Mouse (Mus musculus) left cerebral cortex, postnatal 10 days (tissue): ENCODE results near the gene Enthd1. TPM values are rescaled to one million over a fixed set of nuclear protein-coding genes. Genes with fewer than 3 reads are reported as not detected.
A peak's percentile ranks its signal among the peaks of the same experiment; 100 is the strongest.
"Not testable (repeated sequence)": the region's sequence is repeated elsewhere in the genome, so short reads cannot be mapped to it uniquely, and the experiment has no call there.

Experiments
- DNase-seq, 2 experiments: peaks; one replicate each; pipeline ENCODE4 v3.0.0; 2021 to 2022; ENCODE audit warnings: low spot score in 2 of 2, mixed read lengths in 1 of 2; ENCODE audit errors: extremely low spot score in 1 of 2
- intact Hi-C: fragments of 180-260 bp; cut with DNase I; formaldehyde crosslinking; loops from one replicate; pipeline ENCODE4 v1.15.1; 2025
- total RNA-seq, 2 experiments: library from RNA; stranded (reverse); gene quantifications; 2 replicates each; pipeline ENCODE4 v1.2.3; 2021

The Enthd1 gene
- total RNA-seq: under 1 TPM; 0.21 to 0.26 TPM

DNA sequence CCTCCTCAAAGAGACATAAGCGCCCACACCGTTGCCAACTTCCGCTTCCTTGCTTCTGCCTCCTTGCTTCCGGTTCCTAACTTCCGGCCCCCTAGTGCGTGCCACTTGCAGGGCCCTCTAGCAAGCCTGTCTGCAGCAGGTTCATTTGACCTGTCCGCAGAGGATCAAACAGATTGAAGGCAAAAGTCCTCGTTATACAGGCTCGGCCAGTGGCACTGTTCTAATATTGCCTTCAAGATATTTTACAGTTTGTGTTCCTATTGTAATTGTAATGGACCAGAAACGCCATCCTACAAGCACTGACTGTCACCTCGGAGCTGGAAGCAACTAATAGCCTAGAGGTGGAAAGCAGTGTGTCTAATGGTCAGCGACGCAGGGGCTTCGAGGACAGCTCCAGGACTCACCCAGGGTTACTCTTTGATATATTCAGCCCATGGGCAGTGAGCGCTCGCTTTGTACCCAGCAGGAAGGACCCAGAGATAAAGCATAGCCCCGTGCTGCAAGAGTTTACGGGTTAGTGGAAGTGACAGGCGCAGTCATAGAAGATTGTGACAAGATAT is at the start of gene Enthd1:
Enthd1 (minus strand) TSS at position 51 of the 560 bp plus-strand sequence.
- no peak for DNase-seq
- intact Hi-C loops: no loop called here

DNA sequence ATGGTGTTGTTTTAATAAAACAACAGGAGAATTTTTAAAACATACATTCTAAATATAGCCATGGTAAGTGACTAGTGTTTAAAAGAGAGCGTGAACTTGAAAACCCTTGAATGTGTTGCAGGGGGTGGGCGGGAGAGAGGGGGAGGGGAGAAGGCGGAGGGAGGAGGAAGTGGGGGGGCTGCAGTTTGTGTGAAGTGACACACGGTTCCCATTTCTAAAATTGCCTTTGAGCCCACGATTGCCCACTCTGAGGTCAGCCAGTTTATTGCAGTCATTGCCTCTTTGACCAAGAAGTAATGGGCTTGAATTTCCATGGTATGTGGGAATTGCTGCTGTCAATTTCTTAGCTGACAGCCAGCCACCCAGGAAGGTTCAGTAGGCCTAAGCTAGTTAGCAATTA is 48.9 kb upstream of the Enthd1 start:
- intact Hi-C loops: no loop called here
- DNase-seq: no peak

DNA sequence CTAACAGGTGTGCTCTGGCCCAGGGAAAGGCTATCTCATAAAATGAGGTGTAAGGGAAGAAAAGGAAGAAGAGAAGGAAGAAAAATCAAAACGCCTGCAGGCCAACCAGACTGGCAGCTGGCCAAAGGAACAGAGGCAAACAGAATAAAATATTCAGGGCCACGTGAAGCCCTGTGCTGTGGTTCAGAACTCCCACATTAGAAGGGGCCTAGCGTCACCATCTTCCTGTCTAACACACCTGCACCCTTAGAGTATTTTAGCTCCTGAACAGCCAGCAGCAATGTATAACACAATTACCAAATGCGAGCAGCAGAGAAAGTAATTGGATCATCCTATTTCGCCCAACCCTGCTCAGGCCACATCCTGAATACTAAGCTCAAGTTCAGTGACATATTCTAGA is 46.5 kb upstream of the Enthd1 start:
- no peak for DNase-seq
- intact Hi-C loops: no loop called here

DNA sequence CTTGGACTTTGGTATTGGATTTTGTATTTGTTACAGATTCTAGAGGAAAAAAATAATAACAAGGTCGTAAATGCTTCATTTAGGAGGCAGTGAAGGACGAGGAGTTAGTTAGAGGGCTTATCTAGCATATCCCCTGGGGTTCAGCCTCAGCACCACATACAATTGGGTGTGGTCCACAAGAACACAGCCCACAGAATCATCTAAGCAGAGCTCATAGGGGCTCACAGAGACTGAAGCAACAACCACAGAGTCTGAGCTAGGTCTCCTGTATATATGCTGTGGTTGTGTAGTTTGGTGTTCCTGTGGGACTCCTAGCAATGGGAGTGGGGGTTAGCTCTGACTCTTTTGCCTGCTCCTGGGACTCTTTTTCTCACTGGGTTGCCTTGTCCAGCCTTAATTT is 45.4 kb upstream of the Enthd1 start:
- DNase-seq: no peak
- intact Hi-C loops: no loop called here

DNA sequence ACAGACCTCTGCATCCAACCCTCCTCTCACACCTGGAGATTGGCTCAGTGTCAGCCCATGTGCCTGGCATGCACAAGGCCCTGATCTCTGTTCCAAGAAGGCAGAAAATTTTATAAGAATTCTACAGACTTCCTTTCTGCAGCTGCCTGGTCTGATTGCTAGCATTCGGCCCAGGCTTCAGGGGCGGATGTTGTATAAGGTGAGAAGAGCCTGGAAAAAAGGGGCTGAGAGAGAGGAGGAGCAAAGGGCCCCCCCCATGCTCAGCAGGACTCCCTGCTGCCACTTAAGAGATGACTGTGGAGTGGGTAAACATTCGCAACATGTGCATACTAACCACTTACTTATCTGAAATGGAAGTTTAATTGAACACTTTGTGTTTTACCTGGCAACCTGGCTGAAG is 43.0 kb upstream of the Enthd1 start:
- no peak for DNase-seq
- intact Hi-C loops: no loop called here

DNA sequence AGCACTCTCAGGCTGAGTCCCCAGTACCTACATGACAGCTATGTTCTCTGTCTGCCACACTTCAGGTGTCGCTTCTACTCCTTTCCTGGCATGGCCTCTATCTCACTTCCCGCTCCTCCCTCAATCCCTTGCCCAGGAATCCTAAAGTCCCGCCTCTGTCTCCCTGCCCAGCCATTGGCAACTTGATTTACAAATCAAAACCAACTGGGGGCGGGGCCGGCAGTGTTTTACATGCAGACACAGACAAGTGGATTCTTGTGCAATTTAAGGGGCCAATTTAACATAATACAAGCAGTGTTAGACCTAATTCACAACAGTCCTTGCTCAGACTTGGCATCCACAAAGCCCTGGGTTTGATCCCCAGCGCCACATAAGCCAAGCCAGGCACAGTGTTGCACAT is 39.1 kb upstream of the Enthd1 start:
- intact Hi-C loops: no loop called here
- DNase-seq: no peak

DNA sequence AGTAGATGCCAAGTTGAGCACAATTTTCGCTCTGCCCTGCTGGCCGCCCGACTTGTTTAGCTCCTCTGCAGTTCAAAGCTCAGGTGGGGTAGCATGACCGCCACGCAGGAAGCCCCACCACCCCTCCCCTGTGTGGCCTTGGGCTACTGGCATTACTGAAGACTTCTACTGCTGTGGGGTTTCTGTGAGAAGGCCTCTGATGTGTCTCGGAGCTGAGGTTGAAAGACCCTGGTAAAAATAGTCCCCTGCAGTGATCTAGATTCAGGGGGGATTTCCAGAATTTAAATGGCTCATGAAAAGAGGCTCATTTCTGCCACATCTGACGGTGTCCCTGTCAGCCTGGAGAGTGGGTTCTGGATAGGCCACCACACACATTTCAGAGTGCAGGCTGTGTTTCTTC is 37.5 kb upstream of the Enthd1 start:
- intact Hi-C loops: no loop called here

DNA sequence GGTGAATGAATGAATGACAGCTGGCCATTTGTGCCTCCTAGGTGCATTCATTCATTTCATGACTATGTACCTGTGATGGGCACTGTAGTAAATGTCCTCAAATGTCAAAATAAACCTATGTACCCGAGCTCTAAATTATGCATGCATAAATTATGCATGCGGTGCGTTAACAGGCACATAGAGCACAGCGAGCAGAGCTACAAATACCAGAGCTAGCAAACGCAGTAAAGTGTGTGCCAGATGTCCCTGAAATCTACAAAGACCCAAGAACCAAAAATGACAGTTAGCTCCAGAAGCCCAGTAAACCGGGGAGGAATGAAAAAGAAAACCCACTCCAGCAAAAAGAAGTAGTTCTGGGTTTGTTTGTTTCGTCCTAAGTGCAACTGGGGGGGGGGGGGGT is 36.5 kb upstream of the Enthd1 start:
- peak in 1 of 2 experiments; percentile 32 for DNase-seq
- intact Hi-C loops: no loop called here

More for the DNA sequence above, 37.5 kb upstream of the Enthd1 start:
- DNase-seq: no peak

DNA sequence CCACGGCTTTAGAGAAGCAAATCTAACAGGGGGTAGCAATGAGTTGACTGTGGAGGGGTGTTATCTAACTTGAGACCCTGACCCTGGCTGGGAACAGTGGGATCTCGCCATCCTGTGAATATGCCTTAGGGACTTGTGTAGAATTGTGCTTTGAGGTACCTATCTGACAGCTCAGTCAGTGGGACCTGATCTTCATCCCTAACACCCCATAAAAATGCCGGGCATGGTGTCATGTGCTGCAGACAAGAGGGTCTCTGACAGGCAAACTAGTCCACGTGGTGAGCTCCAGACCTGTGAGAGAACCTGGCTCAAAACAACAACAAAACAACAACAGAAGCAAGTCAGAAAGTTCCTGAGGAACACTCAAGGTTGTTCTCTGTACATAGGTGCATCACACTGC is 34.9 kb upstream of the Enthd1 start:
- intact Hi-C loops: no loop called here

DNA sequence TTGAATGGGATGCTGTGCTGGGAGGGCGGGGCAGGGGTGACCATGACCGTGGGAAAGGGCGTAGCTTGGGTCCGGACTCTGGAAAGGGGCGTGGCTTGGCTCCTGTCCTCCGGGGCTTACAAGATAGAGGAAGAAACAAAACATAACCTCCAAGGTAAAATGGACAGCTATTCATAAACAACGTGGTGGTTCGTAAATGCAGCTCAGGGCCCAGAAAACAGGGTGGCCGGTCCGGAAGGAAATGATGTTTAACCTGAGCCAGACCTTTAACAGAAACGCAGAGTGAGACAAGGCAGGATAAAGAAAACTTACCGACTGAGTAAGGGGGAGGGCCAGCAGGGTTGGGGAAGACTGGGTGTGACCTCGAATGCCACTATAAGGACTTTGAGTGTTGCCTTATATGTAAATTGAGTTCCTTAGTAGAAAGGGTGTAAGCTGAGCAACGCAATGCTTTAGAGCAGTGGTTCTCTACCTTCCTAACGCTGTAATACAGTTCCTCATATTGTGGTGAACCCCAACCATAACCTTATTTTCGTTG is 34.3 kb upstream of the Enthd1 start:
- intact Hi-C loops: no loop called here
- peak in 1 of 2 experiments; percentile 54 for DNase-seq

More for the DNA sequence above, 34.9 kb upstream of the Enthd1 start:
- DNase-seq: no peak

DNA sequence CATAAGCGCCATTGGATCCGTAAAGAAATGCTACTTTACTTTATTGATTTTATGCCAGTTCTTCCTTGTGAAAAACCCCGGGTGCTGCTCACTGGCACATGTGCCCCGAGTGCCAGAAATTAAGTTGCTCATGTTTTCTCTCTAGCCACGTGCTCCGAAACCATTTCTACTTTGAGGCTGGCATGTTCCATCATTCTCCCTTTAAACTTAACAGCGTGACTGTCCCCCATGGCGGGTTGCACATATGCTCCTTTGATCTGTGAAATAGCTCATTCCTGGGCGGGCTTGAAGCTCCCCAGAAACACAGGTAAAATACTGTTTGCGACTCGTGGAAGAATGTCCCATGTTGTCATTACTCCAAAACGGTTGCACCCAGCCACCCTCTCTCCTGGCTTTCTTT is 33.8 kb upstream of the Enthd1 start:
- DNase-seq: no peak
- intact Hi-C loops: no loop called here

DNA sequence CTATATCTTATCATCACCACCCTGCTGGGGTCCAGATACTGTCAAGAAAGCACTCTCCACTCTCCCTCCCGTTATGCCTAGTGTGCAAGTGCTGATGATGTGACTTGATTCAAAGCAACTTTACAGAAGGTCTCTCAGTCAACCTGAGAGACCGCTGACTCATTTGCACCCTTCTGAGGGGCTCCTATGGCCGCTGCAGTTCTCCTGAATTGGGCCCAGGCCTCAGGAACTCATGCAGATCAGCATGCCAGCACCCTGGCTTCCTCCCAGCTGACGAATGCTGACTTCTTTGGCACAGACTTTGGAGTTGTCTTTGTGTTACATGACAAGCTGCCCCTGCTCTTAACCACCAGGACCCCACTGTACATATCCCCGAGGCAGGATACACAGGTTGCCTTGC is 28.9 kb upstream of the Enthd1 start:
- intact Hi-C loops: no loop called here
- DNase-seq: no peak

DNA sequence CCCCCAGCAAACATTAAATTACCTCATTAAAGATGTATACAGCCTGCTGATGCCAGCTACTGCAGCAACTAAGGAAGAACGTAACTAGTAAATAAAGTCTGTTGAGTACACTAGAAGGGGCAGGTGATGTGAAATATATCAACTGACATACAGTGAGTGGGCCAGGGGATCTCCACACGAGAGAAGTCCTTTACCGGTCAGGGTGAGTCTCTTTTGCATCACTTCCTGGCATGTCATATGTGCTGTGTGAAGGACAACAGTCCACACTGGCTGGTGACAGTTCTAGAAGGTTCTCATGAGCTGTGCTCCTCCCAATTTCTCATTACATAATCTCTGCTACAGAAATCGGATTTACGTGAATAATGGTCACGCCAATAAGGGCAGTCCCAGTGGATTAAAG is 27.8 kb upstream of the Enthd1 start:
- intact Hi-C loops: no loop called here
- no peak for DNase-seq

DNA sequence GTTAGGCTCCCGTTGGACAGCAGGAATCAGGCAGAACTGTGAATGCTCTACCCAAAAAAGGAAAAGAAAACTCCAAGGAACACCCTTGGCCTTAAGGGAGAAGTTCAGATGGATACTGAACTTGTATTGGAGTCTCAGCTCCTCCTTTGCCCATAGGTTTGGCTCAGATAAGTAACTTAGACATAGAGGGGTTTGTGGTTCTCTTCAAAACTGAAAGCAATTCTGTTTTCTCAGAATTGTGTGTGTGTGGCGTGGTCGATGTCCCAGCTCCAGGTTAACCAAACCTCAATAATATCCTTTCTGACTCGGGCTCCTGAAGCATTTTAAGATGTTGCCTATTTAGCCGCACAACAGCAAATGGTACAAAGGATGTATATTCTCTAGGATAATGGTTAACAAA is 25.7 kb upstream of the Enthd1 start:
- intact Hi-C loops: no loop called here
- no peak for DNase-seq

DNA sequence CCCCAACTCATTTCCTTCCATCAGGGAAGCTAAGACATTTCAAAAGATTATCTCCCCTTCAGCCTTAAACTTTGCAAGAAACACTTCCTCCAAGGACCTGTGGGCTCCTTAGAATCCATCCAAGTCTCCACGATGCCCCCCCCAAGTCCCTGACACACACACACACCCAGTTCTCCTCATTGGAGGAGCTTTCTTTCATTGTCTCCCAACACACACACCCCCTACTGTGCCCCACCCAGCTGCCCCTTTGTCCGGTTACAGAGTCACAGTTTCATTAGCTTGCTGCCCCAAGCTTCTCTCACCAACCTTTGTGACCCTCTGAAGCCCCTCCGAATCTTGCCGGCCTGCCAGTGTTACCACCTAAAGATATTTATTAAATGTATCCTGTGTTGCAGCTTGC is 21.3 kb upstream of the Enthd1 start:
- DNase-seq: no peak
- intact Hi-C loops: no loop called here

DNA sequence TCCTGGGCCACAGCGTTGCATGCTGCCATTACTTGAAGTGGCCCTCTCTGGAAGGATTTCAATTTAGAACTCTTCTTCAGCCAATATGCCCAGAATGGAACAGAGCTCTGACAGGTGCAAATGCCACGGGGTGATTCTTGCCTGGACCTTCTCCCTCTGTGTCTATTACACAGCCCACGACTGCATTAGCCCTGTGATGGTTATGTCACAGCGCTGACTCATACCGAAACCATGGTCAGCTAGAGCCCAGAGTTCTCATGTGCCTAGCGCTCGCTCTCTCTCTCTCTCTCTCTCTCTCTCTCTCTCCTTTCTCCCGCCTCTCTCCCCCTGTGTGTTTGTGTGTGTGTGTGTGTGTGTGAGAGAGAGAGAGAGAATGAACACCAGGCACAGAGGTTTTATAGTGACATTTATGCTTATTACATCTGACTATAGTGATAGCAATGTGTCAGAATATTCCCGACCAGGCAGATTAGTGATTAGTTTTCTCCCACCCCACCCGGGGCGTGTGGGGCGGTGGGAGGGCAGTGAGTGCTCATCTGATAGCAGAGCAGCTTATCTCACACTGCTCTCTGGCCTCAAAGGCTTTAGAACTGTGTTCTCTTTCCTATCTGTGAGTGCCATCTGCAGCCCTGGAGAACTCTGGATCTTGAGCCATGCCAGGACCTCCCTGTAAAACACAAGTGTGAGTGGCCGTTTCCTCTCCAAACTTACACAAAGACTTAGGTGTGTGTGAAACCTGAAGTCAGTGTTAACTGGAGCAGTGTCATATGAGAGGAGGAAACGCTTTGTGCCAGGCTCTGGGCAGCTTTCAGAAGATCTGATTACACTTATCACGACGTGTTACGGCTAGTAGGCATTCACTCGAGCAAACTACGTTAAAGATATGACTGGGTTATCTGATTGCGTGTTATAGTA is 17.9 kb upstream of the Enthd1 start:
- intact Hi-C loops: no loop called here
- no peak for DNase-seq

DNA sequence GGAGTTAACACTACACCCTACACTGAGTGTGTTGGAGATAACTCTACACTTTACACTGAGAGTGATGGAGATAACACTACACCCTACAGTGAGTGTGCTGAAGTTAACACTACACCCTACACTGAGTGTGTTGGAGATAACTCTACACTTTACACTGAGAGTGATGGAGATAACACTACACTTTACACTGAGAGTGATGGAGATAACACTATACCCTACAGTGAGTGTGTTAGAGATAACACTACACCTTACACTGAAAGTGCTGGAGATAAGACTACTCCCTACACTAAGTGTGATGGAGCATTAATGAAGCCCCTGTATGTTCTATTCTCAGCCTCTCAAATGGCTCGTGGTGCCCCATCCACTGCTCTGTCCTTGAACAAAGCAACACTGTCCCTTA is 15.6 kb upstream of the Enthd1 start:
- intact Hi-C loops, DNase-seq: not testable (repeated sequence)

DNA sequence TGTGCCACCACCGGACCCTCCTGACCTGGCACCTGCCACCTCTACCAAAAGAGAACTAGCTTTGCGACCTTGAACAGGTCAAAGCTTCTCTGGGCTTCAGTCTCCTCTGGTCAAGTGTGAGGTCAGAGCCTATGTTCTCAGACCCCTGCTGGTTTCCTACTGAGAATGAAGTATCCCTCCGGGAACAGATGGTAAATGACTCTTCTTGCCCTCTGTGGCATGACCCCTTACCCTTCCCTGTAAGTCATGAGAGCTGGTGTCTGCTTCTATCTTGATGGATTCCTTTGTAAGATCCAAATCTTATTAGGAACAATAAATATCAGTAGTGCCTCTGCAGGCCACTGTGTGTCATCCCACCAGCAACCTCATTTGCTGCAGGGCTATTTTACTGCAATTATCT is 14.2 kb upstream of the Enthd1 start:
- intact Hi-C loops: no loop called here
- no peak for DNase-seq

DNA sequence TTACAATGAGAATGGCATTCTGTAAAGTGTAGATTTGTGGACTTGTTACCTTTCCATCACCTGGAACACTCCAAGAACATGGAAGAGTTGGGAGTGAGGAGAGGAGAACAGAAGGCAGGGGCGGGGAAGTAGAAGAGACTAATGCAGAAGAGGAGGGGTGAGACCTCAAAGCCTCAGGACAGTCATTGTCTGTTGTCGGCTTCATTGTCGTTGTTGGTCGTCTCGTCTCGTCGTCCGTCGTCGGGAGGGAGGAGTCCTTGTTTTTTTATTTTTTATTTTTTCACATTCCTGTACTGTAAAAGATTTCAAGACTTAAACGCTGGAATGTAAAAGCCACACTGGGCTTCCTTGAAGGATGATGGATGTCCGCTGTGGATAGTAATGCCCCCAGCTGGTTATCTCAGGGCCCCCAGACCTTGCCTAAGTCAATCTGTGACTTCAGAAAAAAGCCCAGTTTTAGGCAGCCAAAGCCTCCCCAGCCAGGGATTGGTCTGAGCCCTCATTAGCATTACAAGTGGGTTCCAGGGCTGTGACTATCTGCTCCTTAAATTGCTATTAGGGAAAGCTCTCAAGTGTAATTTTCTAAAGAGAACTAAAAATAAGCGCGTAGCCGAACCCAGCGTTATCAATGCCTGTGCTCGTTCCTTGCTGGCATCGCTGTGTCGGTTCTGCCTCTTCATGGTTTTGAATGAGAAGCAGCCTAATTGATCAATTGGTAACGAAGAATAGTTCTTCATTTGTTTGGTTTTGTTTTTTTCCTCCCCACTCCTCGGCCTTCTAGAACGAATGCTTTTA is 12.4 kb upstream of the Enthd1 start:
- intact Hi-C loops: no loop called here
- no peak for DNase-seq
